Mouse (Mus musculus) CH12.LX (cell line): ENCODE data around the gene Tnk1. TPM values are rescaled to one million over a fixed set of nuclear protein-coding genes. Genes with fewer than 3 reads are reported as not detected.
"Not testable (repeated sequence)": the region's sequence is repeated elsewhere in the genome, so short reads cannot be mapped to it uniquely, and the experiment has no call there.

Source experiments
- DNase-seq: peaks from one replicate; pipeline ENCODE4 v3.0.0-alpha.2; 2013; ENCODE audit errors: extremely low read depth
- H3K27ac ChIP-seq: 2 replicates; pipeline ENCODE4 v1.5.1; 2012; ENCODE audit warnings: low read depth, mild to moderate bottlenecking, control low read depth, moderate library complexity; ENCODE audit not compliant: insufficient read depth
- H3K27me3 ChIP-seq: replicated peaks from 2 replicates; pipeline ENCODE3; 2012; ENCODE audit warnings: inconsistent platforms
- H3K36me3 ChIP-seq, 2 experiments: replicated peaks in 1 of 2; 2 replicates each; pipeline versions ENCODE3 to v1.6.1; 2012; ENCODE audit warnings: inconsistent platforms in 1 of 2, low read length in 1 of 2, mild to moderate bottlenecking in 1 of 2, mixed read lengths in 1 of 2, moderate library complexity in 1 of 2; ENCODE audit not compliant: control insufficient read depth in 1 of 2, insufficient read depth in 1 of 2
- H3K4me1 ChIP-seq, 2 experiments: 2 replicates each; pipeline ENCODE4 v1.6.1; 2012; ENCODE audit warnings: inconsistent platforms in 1 of 2, moderate library complexity in 1 of 2; ENCODE audit not compliant: insufficient read depth in 2 of 2, control insufficient read depth in 1 of 2
- H3K4me2 ChIP-seq: 2 replicates; pipeline ENCODE4 v1.6.1; 2012; ENCODE audit warnings: low read depth, mild to moderate bottlenecking, control low read depth; ENCODE audit not compliant: poor library complexity, insufficient read depth, severe bottlenecking
- H3K4me3 ChIP-seq, 3 experiments: fragments of 150-350 bp in 1 of 3; sonication (generic) in 1 of 3; replicated peaks in 1 of 3; 2 replicates each; pipeline versions ENCODE3 to v1.5.1; 2011 to 2012; ENCODE audit warnings: low read depth in 2 of 3, low read length in 2 of 3, mild to moderate bottlenecking in 2 of 3, moderate library complexity in 2 of 3, control low read depth in 1 of 3, improper control_type of control experiment in 1 of 3, inconsistent platforms in 1 of 3, mixed read lengths in 1 of 3; ENCODE audit not compliant: poor library complexity in 1 of 3
- H3K79me2 ChIP-seq: replicated peaks from 2 replicates; pipeline ENCODE4 v1.6.1; 2012; ENCODE audit warnings: mild to moderate bottlenecking, moderate library complexity; ENCODE audit not compliant: control insufficient read depth, poor library complexity, insufficient read depth, severe bottlenecking; ENCODE audit errors: extremely low read depth
- H3K9ac ChIP-seq: 2 replicates; pipeline ENCODE4 v1.6.1; 2012; ENCODE audit warnings: low read depth, mild to moderate bottlenecking, control low read depth, moderate library complexity; ENCODE audit not compliant: insufficient read depth
- H3K9me3 ChIP-seq: replicated peaks from 2 replicates; pipeline ENCODE3; 2012; ENCODE audit warnings: low read length, inconsistent platforms, mixed read lengths
- BHLHE40 ChIP-seq: IDR thresholded peaks from 2 replicates; pipeline ENCODE4 v1.6.1; 2011; ENCODE audit warnings: mild to moderate bottlenecking, low read depth, low read length, improper control_type of control experiment
- CTCF ChIP-seq, 2 experiments: IDR thresholded peaks in 1 of 2; conservative IDR thresholded peaks in 1 of 2; 2 replicates each; pipeline ENCODE4 v1.5.1; 2011 to 2012; ENCODE audit warnings: low read depth in 2 of 2, low read length in 2 of 2, improper control_type of control experiment in 1 of 2, inconsistent platforms in 1 of 2, mild to moderate bottlenecking in 1 of 2, moderate library complexity in 1 of 2
- E2F4 ChIP-seq: IDR thresholded peaks from 2 replicates; pipeline ENCODE4 v1.6.1; 2011; ENCODE audit warnings: low read depth, low read length, improper control_type of control experiment; ENCODE audit not compliant: insufficient replicate concordance
- MAX ChIP-seq: IDR thresholded peaks from 2 replicates; pipeline ENCODE4 v1.6.1; 2011; ENCODE audit warnings: low read length, improper control_type of control experiment
- MAZ ChIP-seq: IDR thresholded peaks from 2 replicates; pipeline ENCODE4 v1.6.1; 2012; ENCODE audit warnings: low read depth, mild to moderate bottlenecking, inconsistent platforms, low read length, improper control_type of control experiment, moderate library complexity
- PAX5 ChIP-seq: IDR thresholded peaks from 2 replicates; pipeline ENCODE4 v1.6.1; 2012; ENCODE audit warnings: low read length, inconsistent platforms, mixed read lengths
- RAD21 ChIP-seq: IDR thresholded peaks from 2 replicates; pipeline ENCODE4 v1.6.1; 2011; ENCODE audit warnings: low read depth, mild to moderate bottlenecking, low read length, improper control_type of control experiment, moderate library complexity
- SMC3 ChIP-seq: IDR thresholded peaks from 2 replicates; pipeline ENCODE4 v1.6.1; 2011; ENCODE audit warnings: low read depth, low read length, improper control_type of control experiment
- TBP ChIP-seq: conservative IDR thresholded peaks from 2 replicates; pipeline ENCODE4 v1.6.1; 2011; ENCODE audit warnings: low read depth, low read length, improper control_type of control experiment
- ZNF384 ChIP-seq: IDR thresholded peaks from 2 replicates; pipeline ENCODE4 v1.6.1; 2012; ENCODE audit warnings: low read depth, low read length, improper control_type of control experiment, inconsistent platforms
- dilution Hi-C: fragments of 300-500 bp; cut with MboI; formaldehyde crosslinking; loops from 2 replicates; pipeline ENCODE4 v1.14.3; 2020; ENCODE audit warnings: low sequenced_read_pairs; ENCODE audit not compliant: extremely low pct_unique_long_range_greater_than_20kb, extremely low pct_ligation_motif_present
- in situ Hi-C: fragments of 300-500 bp; cut with MboI; formaldehyde crosslinking; loops from 3 replicates; pipeline ENCODE4 v1.14.3; 2019; ENCODE audit warnings: low sequenced_read_pairs, low pct_ligation_motif_present, low pct_unique_long_range_greater_than_20kb, mixed read lengths
- polyA plus RNA-seq: library from polyadenylated mRNA; unstranded; fragments of >175 nt; gene quantifications from 2 replicates; pipeline ENCODE4 v1.2.1, GENCODE M21; 2012; ENCODE audit warnings: low read depth; ENCODE audit not compliant: insufficient read length
- total RNA-seq, 2 experiments: library from RNA; depleted of rRNA; stranded (reverse); fragments of 300-350 nt in 1 of 2; fragments of >200 nt in 1 of 2; gene quantifications; 2 replicates each; pipeline ENCODE4 v1.2.3; 2012 to 2014

The Tnk1 gene
- total and polyA plus RNA-seq, 3 experiments = 0.13 to 0.30 TPM; not detected in 1

DNA sequence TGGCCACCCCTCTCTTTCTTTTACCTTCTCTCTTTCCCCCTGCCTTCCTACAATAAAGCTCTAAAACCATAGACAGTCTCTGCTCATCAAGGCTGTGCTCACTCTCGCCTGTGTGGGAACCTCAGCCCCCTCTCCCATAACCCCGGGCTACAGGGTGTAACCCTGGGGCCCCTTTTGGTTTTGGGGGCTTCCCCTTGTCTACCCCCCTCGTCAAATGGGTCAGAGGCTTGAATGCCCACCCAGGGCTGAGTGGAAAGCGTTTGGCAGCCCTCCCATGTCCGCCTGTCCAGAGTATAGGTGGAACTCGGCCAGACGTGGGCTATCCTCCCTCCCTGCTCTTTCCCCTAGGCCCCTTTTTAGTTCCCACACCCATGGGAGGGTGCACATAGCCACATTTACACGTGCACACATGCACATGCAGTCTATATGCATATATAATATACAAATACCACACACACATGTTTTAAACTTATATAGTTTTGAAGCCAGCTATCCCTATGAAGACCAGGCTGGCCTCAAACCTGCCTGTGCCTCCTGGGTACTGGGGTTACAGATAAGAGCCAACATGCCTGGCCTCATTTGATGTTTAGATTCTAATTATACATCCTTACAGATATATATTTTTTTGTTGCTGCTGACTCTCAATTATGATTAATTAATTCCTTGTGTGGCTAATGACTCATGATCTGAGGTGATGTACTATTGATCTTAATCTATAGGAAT lies 5.8 kb upstream of the Tnk1 start:
- H3K4me2 ChIP-seq = no peak overlapping the region
- H3K4me3 ChIP-seq = no peak overlapping the region
- no peak for TF ChIP-seq PAX5
- TF ChIP-seq SMC3 = no peak
- TF ChIP-seq MAZ = no peak
- 0 out of 2 replicates have a peak, but pooled peaks have one; percentile 26 for TF ChIP-seq BHLHE40
- H3K9ac ChIP-seq = no peak overlapping the region
- dilution Hi-C loops (no loop called here), in situ Hi-C loops (no loop called here)
- no peaks in the 10 kb centered on the region for H3K9me3 ChIP-seq
- no peak overlapping the region for H3K27ac ChIP-seq
- no peaks in the 10 kb centered on the region for H3K36me3 ChIP-seq
- peaks cover 25% of the 10 kb centered on the region for H3K27me3 ChIP-seq
- no peaks in the 10 kb centered on the region for H3K4me1 ChIP-seq
- DNase-seq = no peak
- no peaks in the 10 kb centered on the region for H3K79me2 ChIP-seq

DNA sequence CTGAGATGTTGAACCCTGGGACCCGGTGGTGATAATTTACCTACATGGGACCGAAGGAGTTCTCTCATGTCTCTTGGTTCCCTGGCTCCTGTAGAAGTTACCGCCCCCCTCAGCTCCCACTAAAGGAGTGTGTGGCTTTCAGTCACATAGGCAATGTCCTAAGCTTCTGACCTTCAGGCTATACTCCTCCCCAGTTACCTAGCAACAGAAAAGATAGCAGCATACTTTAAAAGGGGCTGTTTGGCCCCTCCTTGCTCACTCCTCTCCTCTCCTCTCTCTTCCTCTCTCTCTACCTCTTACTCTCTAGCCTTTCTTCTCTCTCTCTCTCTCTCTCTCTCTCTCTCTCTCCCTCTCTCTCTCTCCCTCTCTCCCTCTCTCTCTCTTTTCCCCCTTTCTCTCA lies 5.2 kb upstream of the Tnk1 start:
- in situ Hi-C loops, H3K4me2 ChIP-seq, H3K79me2 ChIP-seq, H3K9ac ChIP-seq, H3K4me1 ChIP-seq, H3K4me3 ChIP-seq, H3K36me3 ChIP-seq, DNase-seq, H3K27ac ChIP-seq, dilution Hi-C loops, H3K9me3 ChIP-seq: not testable (repeated sequence)
- H3K27me3 ChIP-seq = peaks cover 22% of the 10 kb centered on the region

- in situ Hi-C loops = no loop called here
- Histone ChIP-seq H3K27ac (no peak overlapping the region), H3K27me3 (peaks cover 2% of the 10 kb centered on the region), H3K4me1 (peaks cover 6 to 16% of the 10 kb centered on the region in 2 experiments), H3K4me2 (peak overlapping the region; percentile 19), H3K9me3 (no peaks in the 10 kb centered on the region), H3K79me2 (no peaks in the 10 kb centered on the region), H3K9ac (no peak overlapping the region), H3K36me3 (peaks cover 0 to 21% of the 10 kb centered on the region in 2 experiments), H3K4me3 (no peak overlapping the region)
- no peak for TF ChIP-seq E2F4
- TF ChIP-seq SMC3 = peak; percentile 79
- no peak for TF ChIP-seq TBP
- no peak for TF ChIP-seq MAX
- TF ChIP-seq PAX5 = no peak
- TF ChIP-seq BHLHE40 = no peak
- no peak for TF ChIP-seq ZNF384
- TF ChIP-seq RAD21 = peak; percentile 54
- peak in 1 of 2 experiments; percentile 85; a peak in 2 of 4 replicates for TF ChIP-seq CTCF (conservative IDR thresholded peaks at IDR 0.05 in 1 of 2, IDR thresholded peaks at IDR 0.05 in 1 of 2; ENCODE audit: low read depth in 2 of 2, low read length in 2 of 2)
- peak; percentile 48 for DNase-seq
- dilution Hi-C loops = no loop called here
Measured at GRCm38 (mm10) chr11:69855347-69855746, 3.2 kb downstream of the Tnk1 start.
